Mouse (Mus musculus): ENCODE results near the gene Krtap19-1.

DNA sequence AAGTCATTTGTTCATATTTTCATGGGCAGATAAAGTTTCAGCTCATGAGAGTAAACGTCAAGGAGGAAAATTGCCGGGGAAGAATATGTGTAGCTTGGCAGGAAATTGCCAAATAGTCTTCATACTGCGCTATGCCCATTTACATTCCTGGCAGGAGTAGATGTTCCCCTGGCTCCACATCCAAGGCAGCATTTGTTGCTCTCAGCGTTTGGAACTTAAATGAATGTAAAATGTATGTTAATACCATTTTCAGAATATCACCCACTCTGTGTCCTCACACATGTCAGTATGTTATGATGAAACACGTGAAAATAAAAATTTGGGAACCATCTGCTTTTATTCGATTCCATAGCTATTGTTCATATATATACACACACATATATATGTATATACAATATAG lies 17.7 kb upstream of the Krtap19-1 start:
- no peak for TF ChIP-seq CTCF (conservative IDR thresholded peaks at IDR 0.05; ENCODE audit: insufficient read depth, insufficient read length, low read depth, low read length)
- TF ChIP-seq POLR2A (IDR thresholded peaks at IDR 0.05; ENCODE audit: low read depth, low read length): no peak

All from kidney, adult 2 months (tissue).